In the genomic region with DNA sequence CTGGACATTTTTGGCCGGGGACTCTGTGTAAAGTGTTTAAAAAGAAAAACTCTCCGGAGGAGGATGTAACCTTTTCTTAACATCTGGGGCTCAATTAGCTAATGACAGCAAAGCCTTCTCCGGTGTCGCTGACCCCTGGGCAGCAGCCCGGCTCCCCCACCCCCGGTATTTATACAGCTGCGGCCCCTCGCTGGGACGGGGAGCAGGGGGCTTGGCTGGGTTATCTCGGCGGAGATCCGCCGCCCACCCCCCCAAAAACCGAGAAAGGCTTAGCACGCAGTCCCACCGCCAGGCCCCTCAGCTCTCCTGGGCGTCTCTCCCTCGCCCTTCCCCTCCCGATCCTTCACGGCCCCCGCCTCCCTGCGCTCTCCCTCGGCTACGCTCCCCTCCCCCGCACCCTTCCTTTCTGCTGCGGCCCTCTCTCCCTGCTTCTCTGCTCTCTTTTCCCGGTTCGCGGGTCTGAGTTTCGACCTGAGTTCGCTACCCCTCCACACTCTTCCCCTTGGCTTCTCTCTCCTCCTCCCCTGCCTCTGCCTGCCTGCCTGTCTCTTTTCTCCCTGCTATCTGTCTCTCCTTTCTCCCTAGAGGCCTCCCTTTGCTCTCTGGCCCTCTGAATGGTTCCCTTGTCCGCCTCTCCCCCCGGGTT, we compare ENCODE assay signal across 7 mouse cellular contexts. TPM values are rescaled to one million over a fixed set of nuclear protein-coding genes. Genes with fewer than 3 reads are reported as not detected.
DNase-seq lines count a peak whose midpoint lies in the region; ATAC-seq and TF ChIP-seq lines count a peak whose summit lies in the region.

No protein-coding gene starts in this region.

- H3K9ac ChIP-seq in liver, embryonic 13.5 days, result no peak overlapping the region; the same call in 1 of the 2 replicates
- H3K9ac ChIP-seq in neural tube, embryonic 15.5 days (replicated peaks), result peak overlapping the region; percentile 39

- 0 out of 2 replicates have a peak, but pooled peaks have one; percentile 13 for ATAC-seq in liver, embryonic 13.5 days (ENCODE audit: low read depth)
- ATAC-seq in neural tube, embryonic 15.5 days (ENCODE audit: low FRiP score), result peak; percentile 46

- H3K4me1 ChIP-seq in thymus, adult 2 months (replicated peaks; ENCODE audit: control insufficient read depth, insufficient read depth, low read length), result peaks cover 11% of the 10 kb centered on the region
- peaks cover 21% of the 10 kb centered on the region for H3K4me1 ChIP-seq in liver, embryonic 13.5 days (replicated peaks)
- H3K4me1 ChIP-seq in neural tube, embryonic 15.5 days, result peaks cover 45% of the 10 kb centered on the region

- H3K9me3 ChIP-seq in liver, embryonic 13.5 days (replicated peaks), result no peaks in the 10 kb centered on the region
- no peaks in the 10 kb centered on the region for H3K9me3 ChIP-seq in neural tube, embryonic 15.5 days (replicated peaks)

- WGBS in thymus, adult 2 months, result 8% methylated on average over 30 of the region's 33 CpGs
- WGBS in liver, embryonic 13.5 days (ENCODE audit: insufficient replicate concordance), result 2% methylated on average over 30 of the region's 33 CpGs
- WGBS in neural tube, embryonic 15.5 days, result under 1% methylated on average over 33 of the region's 33 CpGs

- no peaks in the 10 kb centered on the region for H3K36me3 ChIP-seq in thymus, adult 2 months (ENCODE audit: control insufficient read depth, insufficient read depth, low read length)
- no peaks in the 10 kb centered on the region for H3K36me3 ChIP-seq in liver, embryonic 13.5 days
- no peaks in the 10 kb centered on the region for H3K36me3 ChIP-seq in neural tube, embryonic 15.5 days

- no peak overlapping the region for H3K27ac ChIP-seq in thymus, adult 2 months (ENCODE audit: control insufficient read depth, insufficient read depth, low read length)
- no peak overlapping the region for H3K27ac ChIP-seq in liver, embryonic 13.5 days
- H3K27ac ChIP-seq in neural tube, embryonic 15.5 days (replicated peaks), result peak overlapping the region; percentile 54

- peak; percentile 6 for DNase-seq in thymus, postnatal 14 days
- DNase-seq in thymus, adult 2 months, result no peak
- DNase-seq in embryo, embryonic 11.5 days (ENCODE audit: low read depth, low spot score), result peak; percentile 53
- peak; percentile 59 for DNase-seq in heart, postnatal 4 days
- no peak for DNase-seq in liver, embryonic 13.5 days
- DNase-seq in cerebellum, adult 9-10 months, result no peak

- H3K4me2 ChIP-seq in liver, embryonic 13.5 days, result peak overlapping the region; percentile 68
- peak overlapping the region; percentile 92 for H3K4me2 ChIP-seq in neural tube, embryonic 15.5 days

- no peak for TF ChIP-seq POLR2A in thymus, adult 2 months (IDR thresholded peaks at IDR 0.05; ENCODE audit: control insufficient read depth, extremely low read depth, insufficient read depth, low read length, poor library complexity)

- no peak for TF ChIP-seq CTCF in thymus, adult 2 months (IDR thresholded peaks at IDR 0.05; ENCODE audit: borderline replicate concordance, control insufficient read depth, extremely low read depth, insufficient read depth, low read length, poor library complexity)

- no peak overlapping the region; the same call in 1 of the 2 replicates for H3K4me3 ChIP-seq in thymus, adult 2 months (ENCODE audit: control insufficient read depth, insufficient read depth, low read length)
- peak overlapping the region; percentile 47 for H3K4me3 ChIP-seq in liver, embryonic 13.5 days (replicated peaks)
- H3K4me3 ChIP-seq in neural tube, embryonic 15.5 days (replicated peaks), result peak overlapping the region; percentile 45

- peaks cover 19% of the 10 kb centered on the region for H3K27me3 ChIP-seq in thymus, adult 2 months (ENCODE audit: control insufficient read depth, insufficient read depth, low read length)
- H3K27me3 ChIP-seq in liver, embryonic 13.5 days, result peaks cover 84% of the 10 kb centered on the region
- H3K27me3 ChIP-seq in neural tube, embryonic 15.5 days (replicated peaks), result peaks cover 46% of the 10 kb centered on the region

RNA-seq across cellular contexts. Expression of gene Ephb3, which starts 42.0 kb away (rescaled TPM):
- 3.3 and 3.8 TPM in 2 replicates for polyA plus RNA-seq in thymus, adult 2 months (2012; rRNA removed)
- 10 to 100 TPM; 14.3 to 14.8 TPM for total RNA-seq in heart, postnatal 4 days (2021)
- polyA plus RNA-seq in liver, embryonic 13.5 days (2015; fragmentation: Nextera tagmentation; extraction: Ambion mirVana), result 0.91 and 1.0 TPM in 2 replicates
- polyA plus RNA-seq in neural tube, embryonic 15.5 days (2015; fragmentation: Nextera tagmentation; extraction: Ambion mirVana), result 12.0 and 14.4 TPM in 2 replicates

Comparison
In these comparisons a context has a peak if more than half of its experiments do, and no peak if none do; other contexts are left out.
1. DNase-seq: peak in thymus, postnatal 14 days (single experiment), embryo, embryonic 11.5 days (single experiment) and heart, postnatal 4 days (single experiment); none in thymus, adult 2 months (single experiment), liver, embryonic 13.5 days (single experiment) and cerebellum, adult 9-10 months (single experiment).